Mouse (Mus musculus): Measurements from ENCODE around the gene D930007J09Rik. TPM values are rescaled to one million over a fixed set of nuclear protein-coding genes. Genes with fewer than 3 reads are reported as not detected.

D930007J09Rik gene
- total and polyA plus RNA-seq, 3 experiments: 10.4 TPM; not detected in 2

DNA sequence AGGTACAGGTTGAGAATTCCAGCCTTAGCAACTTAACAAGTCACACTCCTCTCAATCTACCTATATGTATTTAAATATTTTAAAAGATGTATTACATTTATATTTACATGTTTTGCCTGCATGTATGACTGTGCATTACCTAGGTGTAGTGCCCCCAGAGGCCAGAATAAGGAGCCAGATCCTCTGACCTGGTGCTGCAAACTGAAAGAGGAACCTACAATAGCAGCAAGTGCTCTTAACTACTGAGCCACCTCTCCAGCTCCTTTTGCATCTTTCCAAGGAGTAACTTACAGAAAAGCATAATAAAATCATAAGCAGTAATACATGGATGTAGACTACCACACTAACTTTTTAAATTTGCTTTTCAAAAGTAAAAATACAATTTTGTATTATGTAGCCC lies 1.8 kb downstream of the D930007J09Rik start (continued):
- no peak for TF ChIP-seq MEF2A (IDR thresholded peaks at IDR 0.05; ENCODE audit: extremely low read depth, insufficient replicate concordance, low read depth, low read length, poor library complexity, severe bottlenecking)
- no peak for TF ChIP-seq CHD2 (IDR thresholded peaks at IDR 0.05; ENCODE audit: low read length)

DNA sequence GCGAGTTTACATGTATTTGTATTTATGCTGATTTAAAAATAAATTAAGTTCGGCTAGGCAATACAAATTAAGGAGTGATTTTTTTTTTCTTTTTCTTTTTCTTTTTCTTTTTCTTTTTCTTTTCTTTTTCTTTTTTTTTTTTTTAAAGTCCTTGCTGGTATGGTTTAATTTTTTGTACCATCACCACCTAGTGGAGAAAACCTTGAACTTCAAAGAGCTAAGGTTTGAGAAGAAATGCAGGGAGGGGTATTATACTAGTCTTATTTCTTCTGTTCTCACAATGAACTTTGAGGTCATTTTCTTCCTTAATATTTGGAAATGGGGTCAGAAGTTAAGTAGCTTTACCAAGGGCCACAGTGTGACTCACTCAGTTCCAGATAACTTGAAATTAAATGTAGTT lies 3.5 kb downstream of the D930007J09Rik start:
- Histone ChIP-seq H3K9ac (ENCODE audit: control insufficient read depth, low read depth, low read length, poor library complexity, severe bottlenecking) (no peak overlapping the region), H3K36me3 (ENCODE audit: control insufficient read depth in 1 of 2, insufficient read depth in 2 of 2, low read length in 2 of 2) (peaks cover 0 to 12% of the 10 kb centered on the region in 2 experiments; a peak in 2 of 4 replicates), H3K27ac (ENCODE audit: control insufficient read depth, low read depth, low read length) (no peak overlapping the region), H3K9me3 (replicated peaks; ENCODE audit: insufficient read depth, low read length) (no peaks in the 10 kb centered on the region), H3K79me2 (ENCODE audit: control insufficient read depth, insufficient read depth, low read length, poor library complexity) (peaks cover 21% of the 10 kb centered on the region), H3K4me3 (ENCODE audit: control insufficient read depth in 1 of 2, insufficient read depth in 1 of 2, low read depth in 2 of 2, low read length in 2 of 2) (no peak overlapping the region), H3K4me1 (ENCODE audit: control insufficient read depth in 1 of 2, insufficient read depth in 2 of 2, low read length in 2 of 2) (peaks cover 2 to 13% of the 10 kb centered on the region in 2 experiments; a peak in 2 of 4 replicates), H3K27me3 (ENCODE audit: control insufficient read depth in 1 of 2, insufficient read depth in 2 of 2, low read length in 2 of 2) (peaks cover 0 to 3% of the 10 kb centered on the region in 2 experiments; a peak in 1 of 4 replicates)
- peak; percentile 66 for DNase-seq (ENCODE audit: low read depth, low spot score)
- TF ChIP-seq SIN3A (IDR thresholded peaks at IDR 0.05; ENCODE audit: low read length): 0 out of 2 replicates have a peak, but pooled peaks have one; percentile 21
- no peak for TF ChIP-seq TBP (IDR thresholded peaks at IDR 0.05; ENCODE audit: low read depth, low read length)
- TF ChIP-seq MAFK (IDR thresholded peaks at IDR 0.05; ENCODE audit: borderline replicate concordance, low read depth, low read length): no peak
- 0 out of 2 replicates have a peak, but pooled peaks have one; percentile 14 for TF ChIP-seq BHLHE40 (IDR thresholded peaks at IDR 0.05; ENCODE audit: borderline replicate concordance, low read depth, low read length)
- no peak for TF ChIP-seq MAZ (IDR thresholded peaks at IDR 0.05; ENCODE audit: low read depth, low read length)
- no peak for TF ChIP-seq EP300 (IDR thresholded peaks at IDR 0.05; ENCODE audit: low read depth in 1 of 2, low read length in 2 of 2)
- no peak for TF ChIP-seq USF2 (IDR thresholded peaks at IDR 0.05; ENCODE audit: borderline replicate concordance in 1 of 2, insufficient read depth in 1 of 2, low read depth in 1 of 2, low read length in 2 of 2)
- TF ChIP-seq UBTF (IDR thresholded peaks at IDR 0.05; ENCODE audit: borderline replicate concordance, insufficient read depth, low read depth, low read length): no peak
- no peak for TF ChIP-seq ZKSCAN1 (IDR thresholded peaks at IDR 0.05; ENCODE audit: low read depth, low read length)
- peak; percentile 20 for TF ChIP-seq RAD21 (IDR thresholded peaks at IDR 0.05; ENCODE audit: low read depth, low read length)
- TF ChIP-seq POLR2A (IDR thresholded peaks at IDR 0.05; ENCODE audit: control insufficient read depth in 1 of 2, insufficient read depth in 1 of 2, low read depth in 1 of 2, low read length in 2 of 2, poor library complexity in 1 of 2): no peak
- no peak for TF ChIP-seq HCFC1 (IDR thresholded peaks at IDR 0.05; ENCODE audit: low read depth, low read length)
- no peak for TF ChIP-seq MXI1 (IDR thresholded peaks at IDR 0.05; ENCODE audit: low read depth, low read length)
- no peak for TF ChIP-seq MEF2A (IDR thresholded peaks at IDR 0.05; ENCODE audit: extremely low read depth, insufficient replicate concordance, low read depth, low read length, poor library complexity, severe bottlenecking)
- TF ChIP-seq MYC (IDR thresholded peaks at IDR 0.05; ENCODE audit: low read depth, low read length): peak; percentile 23; the same call in 1 of the 2 replicates
- TF ChIP-seq SMC3 (IDR thresholded peaks at IDR 0.05; ENCODE audit: low read depth, low read length): peak; percentile 25; the same call in 1 of the 2 replicates
- TF ChIP-seq USF1 (IDR thresholded peaks at IDR 0.05; ENCODE audit: low read depth, low read length): no peak
- TF ChIP-seq ZMIZ1 (IDR thresholded peaks at IDR 0.05; ENCODE audit: low read depth, low read length): no peak
- TF ChIP-seq CTCF (IDR thresholded peaks at IDR 0.05 in 2 of 3, conservative IDR thresholded peaks at IDR 0.05 in 1 of 3; ENCODE audit: control insufficient read depth in 1 of 3, insufficient read depth in 1 of 3, low read depth in 2 of 3, low read length in 3 of 3, poor library complexity in 1 of 3, severe bottlenecking in 1 of 3): peak in 2 of 3 experiments; percentile 4 to 52; a peak in 2 of 6 replicates
- no peak for TF ChIP-seq TAL1 (IDR thresholded peaks at IDR 0.05; ENCODE audit: low read length)
- no peak for TF ChIP-seq GATA1 (IDR thresholded peaks at IDR 0.05; ENCODE audit: low read depth, low read length)
- no peak for TF ChIP-seq NELFE (IDR thresholded peaks at IDR 0.05; ENCODE audit: low read depth, low read length)
- no peak for TF ChIP-seq MYB (IDR thresholded peaks at IDR 0.05; ENCODE audit: low read depth, low read length)
- TF ChIP-seq RCOR1 (IDR thresholded peaks at IDR 0.05; ENCODE audit: low read depth, low read length): no peak
- no peak for TF ChIP-seq POLR2AphosphoS2 (IDR thresholded peaks at IDR 0.05; ENCODE audit: low read length)
- no peak for TF ChIP-seq CHD1 (IDR thresholded peaks at IDR 0.05; ENCODE audit: low read depth, low read length)
- TF ChIP-seq ELF1 (IDR thresholded peaks at IDR 0.05; ENCODE audit: low read depth, low read length): no peak
- TF ChIP-seq ETS1 (IDR thresholded peaks at IDR 0.05; ENCODE audit: low read depth, low read length): no peak
- TF ChIP-seq ZC3H11A (IDR thresholded peaks at IDR 0.05; ENCODE audit: low read depth, low read length): peak; percentile 23; the same call in 1 of the 2 replicates
- TF ChIP-seq TCF12 (IDR thresholded peaks at IDR 0.05; ENCODE audit: low read depth, low read length): no peak
- TF ChIP-seq POLR2AphosphoS5 (IDR thresholded peaks at IDR 0.05; ENCODE audit: borderline replicate concordance, low read depth, low read length): no peak
- TF ChIP-seq KAT2A (conservative IDR thresholded peaks at IDR 0.05; ENCODE audit: low read depth, low read length): no peak
- no peak for TF ChIP-seq MAX (IDR thresholded peaks at IDR 0.05; ENCODE audit: low read length)
- no peak for TF ChIP-seq CHD2 (IDR thresholded peaks at IDR 0.05; ENCODE audit: low read length)
- no peak for TF ChIP-seq JUND (IDR thresholded peaks at IDR 0.05; ENCODE audit: low read depth, low read length)
